Mouse (Mus musculus) bone marrow, adult 2 months (tissue): ENCODE results near the gene 4933427I04Rik.

ENCODE experiments used
- CTCF ChIP-seq: fragments of 200-500 bp; IDR thresholded peaks from 2 replicates; pipeline ENCODE4 v1.5.1; 2011; ENCODE audit warnings: low read length, control low read depth; ENCODE audit not compliant: control insufficient read depth, insufficient read depth
- POLR2A ChIP-seq: fragments of 200-500 bp; IDR thresholded peaks from 2 replicates; pipeline ENCODE4 v1.6.1; 2011; ENCODE audit warnings: low read depth, mild to moderate bottlenecking, control low read depth, low read length, borderline replicate concordance; ENCODE audit not compliant: control insufficient read depth

DNA sequence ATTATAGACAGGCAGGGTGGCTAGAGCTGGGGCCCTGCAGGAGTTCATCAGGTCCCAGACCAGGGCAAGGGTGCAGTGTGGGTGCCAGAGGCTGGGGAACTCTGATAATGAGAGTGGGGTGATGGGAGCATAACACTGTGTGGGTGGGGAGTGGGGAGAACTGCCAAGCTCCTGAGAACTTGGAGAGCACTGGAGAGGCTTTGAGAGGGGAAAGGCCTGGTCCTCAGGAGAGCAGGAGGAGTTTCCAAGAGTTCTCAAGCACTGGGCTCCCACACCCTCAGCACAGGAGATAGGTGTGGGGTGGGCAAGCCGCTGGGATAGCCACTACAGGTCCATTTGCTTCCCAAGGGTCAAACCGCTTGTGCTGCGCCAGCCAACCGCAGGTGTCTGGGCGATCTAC is 34.2 kb downstream of the 4933427I04Rik start:
- TF ChIP-seq POLR2A (no peak), CTCF (no peak)
